Mouse (Mus musculus) left cerebral cortex, adult 9 months (tissue): ENCODE measurements around the gene Tmem104.

Experiments
- DNase-seq, 2 experiments: peaks; one replicate each; pipeline ENCODE4 v3.0.0; 2022; ENCODE audit warnings: low spot score in 2 of 2

Gene Tmem104

DNA sequence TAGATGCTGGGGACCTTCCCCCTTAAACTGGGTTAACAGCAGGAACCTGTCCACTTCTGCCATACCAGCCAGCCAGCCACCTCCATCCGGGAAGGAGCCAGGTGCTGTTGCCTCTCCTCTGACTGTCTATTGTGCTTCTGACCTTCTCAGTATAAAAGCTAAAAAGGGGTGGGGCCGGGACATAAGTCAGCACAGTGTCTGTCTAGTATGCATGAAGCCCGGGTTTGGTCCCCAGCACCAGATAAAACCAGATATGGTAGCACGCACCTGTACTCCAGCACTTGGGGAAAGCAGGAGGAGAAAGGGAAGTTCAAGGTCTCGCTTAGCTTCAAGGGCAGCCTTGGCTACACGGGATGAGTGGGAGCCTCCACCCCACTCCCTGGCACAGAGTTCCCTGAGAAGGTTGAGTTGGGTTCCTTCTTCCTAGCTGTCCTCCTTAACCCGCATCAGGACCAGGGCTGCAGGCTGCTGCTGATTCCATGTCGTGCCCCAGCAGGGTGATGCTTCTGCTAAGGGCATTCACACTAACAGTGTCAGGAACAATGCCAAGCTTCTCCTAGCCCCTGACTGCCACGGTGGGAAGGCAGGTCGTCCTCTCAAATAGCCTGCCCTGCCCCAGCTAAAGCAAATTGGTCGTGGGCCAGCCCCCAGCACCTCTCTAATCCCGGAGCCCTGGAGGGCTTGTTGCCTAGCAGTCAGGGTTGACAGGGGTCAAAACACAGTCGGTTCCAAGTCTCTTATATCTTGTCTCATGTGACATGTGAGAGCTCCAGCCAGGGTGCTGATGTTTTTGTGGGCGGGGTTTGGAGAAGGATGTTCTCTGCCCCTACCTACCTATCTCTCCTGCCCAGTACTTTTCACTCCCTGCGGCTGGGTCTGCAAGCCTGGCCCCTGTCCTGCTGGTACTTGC is 42.0 kb downstream of the Tmem104 start:
- no peak for DNase-seq

DNA sequence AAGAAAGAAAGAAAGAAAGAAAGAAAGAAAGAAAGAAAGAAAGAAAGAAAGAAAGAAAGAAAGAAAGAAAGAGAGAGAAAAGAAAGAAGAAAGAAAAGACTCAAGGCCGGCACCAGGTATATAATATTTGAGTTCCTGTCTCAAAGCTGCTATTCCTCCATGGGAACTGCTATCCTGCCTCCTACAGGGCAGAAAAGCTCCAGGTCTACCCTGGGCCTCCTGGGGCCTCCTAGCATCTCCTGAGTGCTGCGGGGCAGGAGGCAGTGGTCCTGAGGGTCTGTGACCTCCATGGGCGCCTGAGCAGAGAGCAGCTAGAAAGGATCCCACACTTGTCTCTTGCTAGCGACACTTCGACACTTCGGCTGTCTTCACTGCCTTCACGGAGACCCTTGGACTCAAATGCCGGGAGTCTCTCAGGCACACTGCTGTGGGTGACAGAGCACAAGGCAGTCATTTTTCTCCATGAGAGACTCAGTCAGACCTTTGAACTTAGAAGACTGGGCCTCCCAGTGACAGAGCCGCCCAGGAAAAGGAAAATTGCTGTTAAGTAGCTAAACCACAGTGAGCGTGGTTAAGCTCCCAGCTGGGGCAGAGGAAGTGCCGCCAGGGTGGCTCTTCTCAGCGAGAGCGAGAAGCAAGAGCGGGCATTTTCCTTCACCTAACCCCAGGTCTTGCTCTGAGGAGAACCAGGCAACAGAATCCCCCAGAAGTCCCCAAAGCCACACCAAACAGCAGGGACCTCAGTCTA is 44.1 kb downstream of the Tmem104 start:
- no peak for DNase-seq

DNA sequence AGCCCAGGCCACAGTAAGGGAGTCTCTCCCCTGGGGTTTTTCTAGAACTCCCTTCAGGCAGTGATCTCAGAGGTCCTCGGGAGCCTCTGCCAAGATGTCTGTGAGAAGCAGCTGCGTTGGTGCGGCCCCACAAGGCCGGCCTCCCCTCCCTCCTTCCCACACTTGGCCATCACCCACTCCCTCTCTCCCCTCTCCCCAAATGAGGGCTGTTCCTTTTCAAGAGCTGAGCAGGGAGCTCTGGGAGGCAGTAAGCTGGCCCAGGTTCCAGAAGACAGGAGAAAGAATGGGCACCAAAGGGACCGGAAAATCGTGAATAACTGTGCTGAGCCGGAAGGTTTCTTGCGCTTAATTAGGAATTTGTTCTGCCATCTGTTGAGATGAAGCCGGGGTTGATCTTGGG is 44.6 kb downstream of the Tmem104 start:
- DNase-seq = peak in 1 of 2 experiments; percentile 17

DNA sequence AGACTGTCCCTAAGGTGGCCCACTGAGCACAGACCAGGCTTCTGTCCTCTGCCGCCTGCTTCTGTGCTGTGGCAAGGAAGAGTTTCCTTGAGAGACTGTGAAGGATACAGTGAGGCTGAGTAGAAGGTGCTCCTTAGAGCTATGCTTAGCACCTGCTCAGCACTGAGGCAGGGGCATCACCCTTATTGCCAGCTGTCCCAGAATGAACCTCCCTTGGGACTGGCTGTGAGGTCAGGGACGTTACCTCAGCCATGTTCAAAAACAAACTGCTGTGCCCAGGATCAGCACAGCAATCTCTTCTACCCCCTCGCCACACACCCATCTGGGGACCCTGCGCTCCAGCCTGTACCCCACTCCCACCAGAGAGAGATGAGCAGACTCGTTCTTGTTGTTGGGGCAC is 45.6 kb downstream of the Tmem104 start:
- DNase-seq = no peak

DNA sequence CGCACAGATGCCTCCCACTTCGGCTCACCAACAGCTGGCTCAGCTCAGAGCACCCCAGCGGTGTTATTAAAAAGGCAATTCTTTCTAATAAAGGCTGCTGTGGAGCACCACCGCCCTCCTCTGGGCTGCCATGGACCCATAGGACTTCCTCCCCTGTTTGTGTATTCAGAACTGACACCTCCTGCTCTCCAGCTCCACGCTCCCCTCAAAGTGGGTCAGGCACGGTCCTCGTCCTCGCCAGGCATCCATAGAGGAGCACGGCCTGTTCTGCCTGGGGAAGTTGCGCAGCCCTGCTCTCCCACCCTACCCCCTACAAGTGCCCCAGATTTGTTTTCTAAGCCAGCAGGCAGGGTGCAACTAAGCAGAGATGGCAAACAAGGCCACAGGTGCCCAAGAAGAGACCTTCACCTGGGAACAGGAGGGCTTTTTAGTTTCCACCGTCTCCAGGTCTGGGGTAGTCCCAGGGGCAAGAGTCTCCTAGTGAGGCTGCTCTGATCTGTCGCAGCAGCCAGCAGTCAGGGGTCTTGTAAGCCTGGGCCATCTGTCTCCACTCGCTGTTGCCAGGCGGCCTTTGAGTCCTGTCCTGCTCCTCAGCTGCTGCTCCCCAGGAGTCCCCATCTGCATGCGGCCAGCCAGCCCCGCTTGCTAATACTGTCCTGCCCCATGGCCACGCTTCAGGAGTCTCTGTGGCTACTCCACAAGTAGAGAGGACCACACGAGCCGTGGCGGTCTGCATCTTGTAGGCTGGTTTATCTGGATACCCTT is 46.4 kb downstream of the Tmem104 start:
- peak; percentile 32 to 40 for DNase-seq

DNA sequence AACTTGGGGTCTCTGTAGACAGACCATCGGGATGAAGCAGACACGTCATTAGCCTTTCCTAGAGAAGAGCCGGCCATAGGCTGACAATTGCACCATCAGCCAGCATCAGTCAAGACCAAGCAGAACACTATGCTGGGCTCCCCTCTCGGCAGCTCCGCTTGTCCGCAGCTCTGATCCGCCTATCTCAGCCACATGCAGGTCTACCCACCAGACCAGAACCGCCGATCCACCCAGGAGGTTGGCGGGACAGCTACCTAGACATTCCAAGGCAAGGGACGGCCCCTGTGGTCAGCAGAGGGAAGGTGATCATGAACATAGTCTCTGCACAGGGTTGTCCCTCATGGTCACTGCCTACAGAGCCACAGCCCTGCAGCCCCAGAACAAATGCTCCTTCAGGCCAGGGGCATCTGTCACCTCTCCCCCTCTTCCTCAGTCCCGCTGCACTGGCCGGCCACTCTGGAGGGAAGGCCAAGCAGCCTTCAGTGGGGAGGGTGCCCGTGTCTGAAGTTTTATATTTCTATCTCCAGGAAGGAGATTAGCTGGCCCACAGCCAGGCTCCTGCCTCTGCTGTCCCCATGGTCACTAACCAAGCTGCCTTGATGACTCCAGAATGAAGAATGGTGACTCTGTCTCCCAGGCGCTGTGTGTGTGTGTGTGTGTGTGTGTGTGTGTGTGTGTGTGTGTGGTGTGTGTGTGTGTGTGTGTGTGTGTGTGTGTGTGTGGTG is 47.2 kb downstream of the Tmem104 start:
- DNase-seq = no peak

DNA sequence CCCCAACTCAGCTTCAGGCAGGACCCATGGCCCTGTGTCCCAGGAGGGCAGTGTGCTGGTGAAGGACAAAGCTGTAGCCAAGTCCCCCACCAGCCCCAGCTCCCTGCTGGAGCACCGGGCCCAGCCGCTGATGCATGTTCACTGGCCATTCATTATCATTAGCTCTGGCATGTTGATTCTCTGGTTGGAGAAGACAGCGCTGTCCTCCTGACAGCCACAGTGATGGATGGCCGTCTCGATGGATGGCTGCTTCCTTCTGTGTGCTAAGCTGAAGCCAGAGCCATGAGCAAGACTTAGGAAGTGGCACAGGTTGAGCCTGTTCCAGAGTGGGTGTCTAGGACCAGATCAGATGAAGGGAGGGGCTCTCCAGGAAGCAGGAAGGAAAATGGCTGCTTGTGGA is 49.3 kb downstream of the Tmem104 start:
- DNase-seq = no peak

DNA sequence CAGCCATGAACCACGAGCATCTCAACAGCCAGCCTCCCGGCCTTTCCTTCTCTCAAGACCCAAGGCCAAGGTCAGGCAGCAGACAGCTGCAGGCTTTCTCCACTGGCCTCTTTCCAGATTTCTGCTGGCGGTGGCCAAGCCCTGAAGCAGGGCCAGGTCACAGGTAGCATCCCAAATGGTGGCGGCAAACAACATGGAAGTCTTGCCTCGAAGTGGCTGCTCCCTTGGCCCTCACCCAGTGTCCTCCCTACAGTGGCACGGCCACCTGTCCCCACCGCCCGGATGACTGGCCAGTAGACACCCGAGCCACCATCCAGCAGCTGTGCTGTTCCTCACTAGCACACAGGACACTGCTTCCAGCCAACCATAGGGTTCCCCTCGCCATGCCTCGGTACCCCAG is 54.1 kb downstream of the Tmem104 start:
- no peak for DNase-seq

DNA sequence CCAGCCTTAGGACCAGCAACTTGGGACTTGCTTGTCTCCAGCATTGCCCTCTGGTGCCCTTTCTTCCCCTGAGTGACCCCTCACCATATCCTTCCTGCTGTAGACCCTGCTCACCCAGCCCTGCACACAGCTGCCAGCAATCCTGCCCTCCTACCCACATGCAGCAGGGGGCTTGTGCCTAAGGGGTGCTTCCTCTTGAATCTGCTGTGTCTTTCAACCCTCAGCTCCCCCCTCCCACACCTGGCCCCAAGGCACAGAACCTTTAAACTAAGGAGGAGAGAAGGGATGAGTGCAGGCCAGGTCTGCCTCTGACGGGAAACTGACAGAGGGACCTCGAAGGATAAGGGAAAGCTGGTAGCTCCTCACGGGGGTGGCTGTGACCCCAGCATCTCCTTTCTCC is 55.5 kb downstream of the Tmem104 start:
- DNase-seq = no peak

DNA sequence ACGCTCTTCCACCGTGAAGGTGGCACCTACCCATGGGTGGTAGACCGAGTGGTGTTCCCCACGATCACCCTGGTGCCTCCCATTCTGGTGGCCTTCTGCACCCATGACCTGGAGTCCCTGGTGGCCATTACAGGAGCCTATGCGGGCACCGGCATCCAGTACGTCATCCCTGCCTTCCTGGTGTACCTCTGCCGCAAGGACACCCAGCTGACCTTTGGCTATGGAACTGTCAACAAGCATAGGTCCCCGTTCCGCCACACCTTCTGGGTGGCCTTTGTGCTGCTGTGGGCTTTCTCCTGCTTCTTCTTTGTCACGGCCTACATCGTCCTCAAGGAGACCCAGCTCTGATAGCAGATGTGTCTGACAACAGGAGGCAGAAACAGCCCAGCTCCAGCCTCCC is 56.5 kb downstream of the Tmem104 start:
- DNase-seq = no peak

DNA sequence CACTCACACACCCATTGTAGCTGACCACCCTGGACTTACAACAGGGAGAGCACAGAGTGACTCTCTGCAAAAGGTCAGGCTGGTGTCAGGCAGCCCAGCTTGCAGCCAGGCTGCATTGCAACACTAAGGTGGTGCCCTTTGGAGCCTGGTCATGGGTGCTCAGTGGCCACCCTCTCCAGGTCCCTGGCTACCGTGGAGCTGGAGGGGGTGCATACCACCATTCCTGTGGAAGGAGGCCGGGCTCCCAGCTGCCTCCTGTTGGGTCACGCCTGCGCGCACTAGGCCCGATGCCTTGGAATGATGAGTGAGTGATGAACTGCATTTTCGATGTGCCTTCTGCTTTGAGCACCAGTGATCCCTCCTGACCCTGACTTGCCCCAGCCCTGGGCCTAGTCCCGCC is 57.6 kb downstream of the Tmem104 start:
- no peak for DNase-seq

DNA sequence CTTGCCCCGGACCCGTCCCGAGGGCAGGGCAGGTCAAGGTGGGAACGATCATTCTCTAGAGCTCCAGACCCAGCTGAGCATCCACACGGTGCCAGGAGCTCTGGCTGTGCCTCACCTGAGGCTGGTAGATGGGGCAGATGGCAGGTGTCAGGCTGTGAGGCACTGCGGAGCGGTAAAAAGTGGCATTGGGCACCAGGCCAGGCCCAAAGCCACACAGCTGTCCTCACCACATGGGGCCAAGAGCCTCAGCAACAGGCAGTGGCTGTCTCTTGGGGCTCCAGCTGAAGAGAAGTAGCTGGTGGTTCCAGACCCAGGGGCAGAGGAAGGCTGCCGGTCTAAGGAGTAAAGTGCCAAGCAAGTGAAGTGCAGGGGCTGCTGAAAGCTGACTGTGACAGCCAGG is 59.1 kb downstream of the Tmem104 start:
- DNase-seq = no peak

DNA sequence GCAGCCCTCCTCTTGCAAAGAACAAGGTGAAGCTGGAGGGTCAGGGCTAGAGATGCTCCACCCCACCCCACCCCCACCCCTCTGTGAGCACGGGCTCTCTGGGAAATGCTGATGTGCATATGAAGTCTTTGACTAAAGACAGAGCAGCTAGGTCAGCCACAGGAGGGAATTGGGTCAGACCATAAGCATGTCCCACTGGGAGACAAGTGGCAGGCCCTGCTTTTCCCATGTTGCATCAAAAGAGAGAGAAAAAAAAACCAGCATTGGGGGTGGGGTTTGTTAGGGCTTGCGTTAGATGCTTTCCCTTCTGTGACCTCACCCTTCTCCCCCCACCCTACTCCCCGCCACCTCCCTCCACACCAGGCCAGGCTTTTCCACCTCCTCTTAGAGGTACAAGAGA is 60.0 kb downstream of the Tmem104 start:
- no peak for DNase-seq

DNA sequence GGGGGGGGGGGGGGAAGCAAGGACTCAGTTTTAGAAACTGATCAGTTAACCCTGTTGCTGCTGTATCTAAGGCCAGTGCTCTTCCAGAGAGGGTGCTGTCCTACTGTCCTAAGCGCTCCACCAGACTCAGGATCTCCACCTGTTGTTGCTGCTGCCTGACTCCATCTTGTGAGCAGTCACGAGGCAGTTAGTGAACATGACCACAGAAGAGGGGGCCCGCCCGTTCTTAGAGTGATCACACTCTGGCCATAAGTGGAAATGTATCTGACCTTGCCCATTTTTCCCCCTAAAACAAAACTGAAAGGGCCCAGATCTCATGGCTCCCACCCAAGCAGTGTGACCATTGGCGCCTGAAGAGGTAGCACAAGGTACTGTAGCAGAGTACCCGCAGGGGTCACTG is 60.7 kb downstream of the Tmem104 start:
- no peak for DNase-seq

DNA sequence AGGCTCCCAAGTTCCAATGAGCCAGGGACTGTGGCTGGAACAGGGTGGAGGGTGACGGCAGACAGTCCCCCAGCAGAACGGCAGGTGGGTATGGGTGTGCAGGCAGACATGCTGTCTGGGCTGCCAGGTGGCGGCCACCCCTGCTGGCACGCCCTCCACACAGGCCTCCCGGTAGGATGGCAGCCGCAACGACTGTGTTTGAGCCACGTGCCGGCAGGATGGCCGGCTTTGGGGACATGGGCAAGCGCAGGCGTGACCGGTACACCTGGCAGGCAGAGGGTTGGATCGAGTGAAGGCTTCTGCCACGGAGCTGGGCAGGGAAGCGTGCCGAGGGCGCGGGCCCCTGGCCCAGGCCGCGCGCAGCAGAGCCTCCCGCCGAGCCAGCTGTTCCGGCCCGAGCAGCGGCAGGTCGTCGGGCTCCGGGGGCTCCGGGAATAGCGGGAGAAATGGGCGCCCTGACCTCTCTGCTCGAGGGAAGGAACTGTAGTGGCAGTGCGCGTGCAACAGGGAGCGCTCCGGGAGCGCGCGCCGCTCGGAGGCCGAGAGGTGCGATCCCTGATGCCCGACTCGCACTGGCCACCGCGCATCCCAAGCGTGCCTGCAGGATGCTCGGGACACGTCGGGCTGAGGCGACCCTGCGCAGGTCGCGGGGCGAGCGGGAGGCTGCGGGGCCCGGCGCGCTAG is 62.6 kb downstream of the Tmem104 start:
- DNase-seq = no peak

DNA sequence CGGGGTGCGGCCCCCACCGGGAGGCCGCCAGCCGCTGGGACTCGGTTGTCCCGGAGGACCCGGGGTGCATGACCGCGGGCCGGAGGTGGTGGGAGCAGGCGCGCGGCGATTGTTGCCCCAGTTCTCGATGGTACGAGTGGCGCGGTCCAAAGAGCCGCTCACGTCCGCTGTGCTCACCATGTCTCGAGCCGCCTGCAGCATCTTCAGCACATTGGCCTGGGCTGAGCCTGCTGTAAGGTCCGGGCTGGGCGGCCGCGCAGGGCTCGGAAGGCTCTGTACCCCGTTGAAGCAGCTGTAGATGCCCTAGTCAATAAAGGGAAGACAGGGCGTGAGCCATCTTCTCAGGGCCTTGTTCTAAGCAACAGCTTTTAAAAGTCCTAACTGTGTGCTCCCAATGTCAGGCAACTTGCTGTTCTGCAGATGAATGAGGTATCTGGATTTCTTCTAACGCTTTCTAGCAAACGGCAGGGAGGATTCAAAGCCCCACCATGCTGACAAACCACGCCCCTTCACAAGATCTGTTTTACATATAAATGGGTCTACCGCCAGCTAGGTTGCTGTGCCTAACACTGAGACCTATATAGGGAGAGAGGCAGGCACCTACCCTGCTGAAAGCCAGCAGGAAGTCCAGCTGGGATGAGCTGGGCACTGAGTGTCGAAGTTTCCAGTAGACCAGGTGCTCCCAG is 63.3 kb downstream of the Tmem104 start:
- DNase-seq = no peak

DNA sequence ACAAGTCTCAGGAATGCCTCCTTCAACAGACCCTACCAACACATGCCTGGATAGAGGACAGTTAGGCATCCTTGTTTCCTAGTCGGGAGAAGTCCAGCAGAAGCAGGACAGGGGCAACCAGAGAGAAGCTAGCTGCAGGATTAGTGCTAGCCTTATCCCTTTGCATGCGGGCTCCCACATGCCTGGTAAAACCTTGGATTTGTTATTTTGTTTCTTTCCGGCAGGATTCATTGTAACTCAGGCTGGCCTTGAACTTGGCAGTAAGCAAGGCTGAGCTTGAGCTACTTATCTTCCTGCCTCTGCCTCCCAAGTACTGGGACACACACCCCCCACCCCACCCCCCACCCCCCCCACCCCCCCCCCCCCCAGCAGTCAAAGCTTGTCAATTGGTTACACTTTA is 64.0 kb downstream of the Tmem104 start:
- no peak for DNase-seq

DNA sequence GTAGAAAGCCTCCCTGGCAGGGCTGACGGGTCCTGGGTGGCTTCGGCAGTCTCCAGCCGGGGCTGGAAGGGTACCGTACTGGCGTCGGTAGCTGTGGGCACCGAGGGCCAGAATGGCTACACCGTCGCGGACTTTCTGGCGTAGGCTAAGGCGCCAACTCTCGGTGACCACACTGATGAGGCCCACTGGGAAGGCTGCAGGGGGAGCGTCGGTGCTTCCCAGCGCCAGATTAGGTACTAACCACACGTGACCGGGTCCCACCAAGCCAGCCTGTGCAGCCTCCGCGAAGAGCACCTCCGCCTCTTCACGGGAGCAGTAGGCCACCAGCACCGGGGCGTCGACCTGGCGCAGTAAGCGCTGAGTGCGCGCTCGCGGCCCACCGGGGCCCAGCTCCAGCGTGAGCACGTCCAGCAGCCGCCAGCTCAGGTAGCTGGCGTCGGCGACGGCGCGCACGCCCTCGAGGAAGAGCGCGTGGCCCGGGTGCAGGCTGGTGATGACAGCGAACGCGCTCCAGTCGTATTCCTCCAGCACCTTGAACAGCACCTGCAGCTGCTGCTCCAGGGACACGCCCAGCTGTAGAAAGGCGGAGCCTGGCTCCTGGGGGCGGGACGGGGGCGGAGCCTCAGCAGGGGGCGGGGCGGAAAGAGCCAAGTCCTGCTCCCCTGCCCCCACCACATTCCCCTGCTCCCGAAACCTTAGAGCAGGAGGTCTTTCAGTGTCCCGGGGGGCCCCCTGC is 70.7 kb downstream of the Tmem104 start:
- DNase-seq = no peak

DNA sequence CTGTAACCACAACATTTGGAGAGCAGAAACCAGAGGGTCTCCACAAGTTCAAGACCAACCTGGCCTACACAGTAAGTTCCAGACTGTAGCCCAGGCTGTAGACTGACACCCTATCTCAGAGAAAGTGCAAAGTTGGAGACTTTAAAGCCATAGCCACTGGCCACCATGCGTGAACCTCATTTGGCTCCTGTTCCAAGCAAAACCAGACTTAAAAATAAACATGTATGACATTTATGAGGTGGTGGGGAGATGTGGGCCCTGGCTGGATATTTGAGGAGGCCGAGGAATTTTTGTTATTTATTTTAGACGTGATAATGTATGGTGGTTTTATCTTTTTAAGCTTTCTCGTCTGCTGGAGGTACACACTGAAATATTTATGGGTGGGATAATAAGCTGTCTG is 71.8 kb downstream of the Tmem104 start:
- DNase-seq = no peak

DNA sequence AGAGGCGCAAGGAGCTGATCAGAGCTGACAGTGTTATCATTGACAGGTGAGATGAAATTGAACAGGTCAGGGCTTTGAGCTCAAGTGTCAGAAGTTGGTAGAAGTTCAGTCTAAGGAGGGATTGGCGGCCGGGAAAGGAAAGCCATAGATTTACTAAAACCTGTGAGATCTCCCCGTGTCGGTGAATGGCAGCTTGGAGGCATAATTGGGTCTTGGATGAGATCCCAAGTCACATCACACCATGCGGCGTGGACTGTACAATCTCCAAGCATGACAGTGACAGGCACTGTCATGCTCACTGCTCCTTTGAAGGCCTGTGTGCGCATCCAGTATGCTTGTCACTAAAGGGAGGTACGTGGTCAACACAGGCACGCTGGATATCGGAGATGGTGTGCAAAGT is 75.7 kb downstream of the Tmem104 start:
- DNase-seq = no peak
